Comparison of ENCODE assay signal across 8 mouse cellular contexts in the genomic region with DNA sequence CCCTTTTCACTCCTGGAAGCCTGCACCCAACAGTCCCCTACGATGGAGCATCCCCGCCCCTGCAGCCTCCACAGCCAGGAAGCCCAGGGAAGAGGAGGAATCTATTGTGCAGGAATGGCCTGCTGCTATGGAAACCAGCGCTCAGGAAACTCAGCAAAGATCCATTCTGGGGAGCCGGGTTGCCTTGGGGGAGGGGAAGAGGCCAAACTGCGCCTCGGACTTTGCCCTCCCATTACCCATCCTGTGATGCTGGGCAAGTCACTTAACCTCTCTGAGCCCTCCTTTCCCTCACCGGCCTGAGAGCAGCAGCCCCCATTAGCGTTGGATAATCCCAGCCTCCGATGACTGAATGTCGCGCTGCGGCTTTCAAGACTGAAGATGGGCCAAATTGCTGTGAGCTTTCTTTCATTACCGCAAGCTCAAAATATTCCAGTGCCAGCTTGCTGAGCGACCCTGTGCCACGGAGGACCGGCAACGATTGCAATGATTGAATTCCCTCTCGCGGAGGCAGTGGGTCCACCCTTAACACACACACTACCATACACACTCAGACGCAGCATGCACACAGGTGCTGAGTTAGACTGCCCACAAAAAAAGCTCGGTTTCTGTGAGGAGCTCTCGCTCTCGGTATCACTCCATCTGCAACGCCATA. TPM values are rescaled to one million over a fixed set of nuclear protein-coding genes. Genes with fewer than 3 reads are reported as not detected.
DNase-seq lines count a peak whose midpoint lies in the region; ATAC-seq lines count a peak whose summit lies in the region.

No protein-coding gene starts in this region.

- DNase-seq in cerebellum, postnatal 10 days = peak; percentile 53 to 60
- DNase-seq in cerebellum, adult 11-12 months = no peak
- peak; percentile 66 for DNase-seq in brain, embryonic 18.5 days (ENCODE audit: low read depth, low spot score)
- DNase-seq in left cerebral cortex, postnatal 4 days = peak; percentile 24
- peak; percentile 85 for DNase-seq in right cerebral cortex, adult 18-20 months
- no peak for DNase-seq in spleen, adult 18-20 months
- no peak for DNase-seq in urinary bladder, postnatal 4 days (ENCODE audit: low spot score in 2 of 2)

- H3K9ac ChIP-seq in hindbrain, embryonic 12.5 days = 0 out of 2 replicates have a peak overlapping the region, but pooled peaks have one; percentile 24

- intact Hi-C loops in left cerebral cortex, postnatal 4 days (cut with DNase I) = no loop called here

- H3K9me3 ChIP-seq in hindbrain, embryonic 12.5 days (replicated peaks) = no peaks in the 10 kb centered on the region

- peak overlapping the region; percentile 20 for H3K4me3 ChIP-seq in hindbrain, embryonic 12.5 days

- H3K27ac ChIP-seq in hindbrain, embryonic 12.5 days = no peak overlapping the region

- H3K4me1 ChIP-seq in hindbrain, embryonic 12.5 days = peaks cover 14% of the 10 kb centered on the region

- peaks cover 5% of the 10 kb centered on the region; the same call in 1 of the 2 replicates for H3K27me3 ChIP-seq in hindbrain, embryonic 12.5 days

- 12% methylated on average over 24 of the region's 24 CpGs for WGBS in hindbrain, embryonic 12.5 days

- no peaks in the 10 kb centered on the region for H3K36me3 ChIP-seq in hindbrain, embryonic 12.5 days

- peak; percentile 81 for ATAC-seq in hindbrain, embryonic 12.5 days (ENCODE audit: low FRiP score)

- H3K4me2 ChIP-seq in hindbrain, embryonic 12.5 days (replicated peaks) = peak overlapping the region; percentile 53

RNA-seq across cellular contexts. Expression of gene Sirpa, which starts 18.1 kb away (rescaled TPM):
- 27.5 and 29.2 TPM in 2 replicates for polyA plus RNA-seq in hindbrain, embryonic 12.5 days (2016; fragmentation: Nextera tagmentation; extraction: Ambion mirVana)
- total RNA-seq in left cerebral cortex, postnatal 4 days (2021) = 100 to 1,000 TPM; 110 to 121 TPM

RNA-seq across cellular contexts. Expression of gene F830045P16Rik, which starts 38.1 kb away (rescaled TPM):
- polyA plus RNA-seq in hindbrain, embryonic 12.5 days (2016; fragmentation: Nextera tagmentation; extraction: Ambion mirVana) = 0.10 TPM in 1 of 2 replicates, not detected in the other
- under 1 TPM in 1 of 2 experiments, not detected in 1; 0.18 TPM for total RNA-seq in left cerebral cortex, postnatal 4 days (2021)

Comparison
In these comparisons a context has a peak if more than half of its experiments do, and no peak if none do; other contexts are left out.
1. DNase-seq: peak in cerebellum, postnatal 10 days (2 of 2), brain, embryonic 18.5 days (single experiment), left cerebral cortex, postnatal 4 days (single experiment) and right cerebral cortex, adult 18-20 months (single experiment); none in cerebellum, adult 11-12 months (single experiment), spleen, adult 18-20 months (0 of 2) and urinary bladder, postnatal 4 days (0 of 2).